Comparison of ENCODE assay signal across 9 mouse cellular contexts in the genomic region with DNA sequence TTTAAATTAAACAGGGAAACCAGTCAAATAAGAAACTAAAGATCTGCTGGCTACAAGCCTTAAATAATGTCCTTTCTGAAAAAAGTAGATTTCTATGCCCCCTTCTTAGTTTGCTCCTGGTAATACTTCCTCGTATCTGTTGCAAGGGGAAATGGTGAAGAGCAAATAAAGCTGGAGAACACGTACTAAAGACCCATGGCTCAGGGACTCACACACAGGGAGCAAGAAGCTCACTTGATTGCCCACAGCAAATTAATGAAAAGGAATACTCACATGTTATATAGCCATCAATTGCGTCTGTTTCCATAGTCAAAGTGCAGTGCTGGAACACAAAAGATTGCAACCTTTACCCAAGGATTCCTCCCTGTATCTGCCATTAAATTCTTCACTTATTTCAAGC. TPM values are rescaled to one million over a fixed set of nuclear protein-coding genes. Genes with fewer than 3 reads are reported as not detected.
DNase-seq lines count a peak whose midpoint lies in the region; ATAC-seq and TF ChIP-seq lines count a peak whose summit lies in the region.
"Had no signal": no experiment of that assay in that cellular context is flagged by ENCODE, and none has a peak within 500 bp of the region (broad histone marks: within the 10 kb centered on the region; RNA-seq: fewer than 3 reads in every experiment).

No protein-coding gene starts in this region.

- no peak for DNase-seq in forebrain, embryonic 14.5 days (ENCODE audit: low spot score)
- DNase-seq in forebrain, postnatal 0 days: no peak
- DNase-seq in lung, postnatal 0 days (ENCODE audit: low spot score): no peak
- DNase-seq in lung, postnatal 36 days: no peak
- DNase-seq in adrenal gland, postnatal 36 days: no peak
- no peak for DNase-seq in adipocyte (ENCODE audit: low spot score)
- DNase-seq: kidney, postnatal 25 days had no signal

- H3K9me3 ChIP-seq in forebrain, embryonic 14.5 days (replicated peaks; ENCODE audit: control insufficient read depth, low read length): no peaks in the 10 kb centered on the region
- H3K9me3 ChIP-seq in forebrain, postnatal 0 days (ENCODE audit: low read length): no peaks in the 10 kb centered on the region
- H3K9me3 ChIP-seq in lung, postnatal 0 days (ENCODE audit: low read length): no peaks in the 10 kb centered on the region
- no peaks in the 10 kb centered on the region for H3K9me3 ChIP-seq in hindbrain, embryonic 16.5 days (ENCODE audit: control insufficient read depth, low read length)
- no peaks in the 10 kb centered on the region for H3K9me3 ChIP-seq in neural tube, embryonic 14.5 days (ENCODE audit: control insufficient read depth, low read length)

- no peaks in the 10 kb centered on the region for H3K27me3 ChIP-seq in forebrain, embryonic 14.5 days (replicated peaks; ENCODE audit: control insufficient read depth, insufficient read depth, low read length)
- H3K27me3 ChIP-seq in forebrain, postnatal 0 days (ENCODE audit: insufficient read depth, low read length): no peaks in the 10 kb centered on the region; the same call in 1 of the 2 replicates
- H3K27me3 ChIP-seq in lung, postnatal 0 days (replicated peaks; ENCODE audit: insufficient read depth, low read length): no peaks in the 10 kb centered on the region
- no peaks in the 10 kb centered on the region for H3K27me3 ChIP-seq in hindbrain, embryonic 16.5 days (replicated peaks; ENCODE audit: control insufficient read depth, insufficient read depth, low read length)
- H3K27me3 ChIP-seq in neural tube, embryonic 14.5 days (ENCODE audit: control insufficient read depth, insufficient read depth, low read length): no peaks in the 10 kb centered on the region

- WGBS in forebrain, embryonic 14.5 days: 71% methylated on average over 3 of the region's 3 CpGs
- WGBS in forebrain, postnatal 0 days: 71% methylated on average over 3 of the region's 3 CpGs
- 50% methylated on average over 3 of the region's 3 CpGs for WGBS in lung, postnatal 0 days
- WGBS in hindbrain, embryonic 16.5 days: 66% methylated on average over 3 of the region's 3 CpGs
- 52% methylated on average over 3 of the region's 3 CpGs for WGBS in neural tube, embryonic 14.5 days

- no peak for TF ChIP-seq EP300 in lung, postnatal 0 days (IDR thresholded peaks at IDR 0.05)

- no peak overlapping the region for H3K4me3 ChIP-seq in forebrain, embryonic 14.5 days (ENCODE audit: low read depth, low read length)
- no peak overlapping the region for H3K4me3 ChIP-seq in forebrain, postnatal 0 days (ENCODE audit: low read depth, low read length)
- H3K4me3 ChIP-seq in lung, postnatal 0 days (ENCODE audit: low read depth, low read length): no peak overlapping the region
- H3K4me3 ChIP-seq in hindbrain, embryonic 16.5 days (ENCODE audit: low read length): no peak overlapping the region
- H3K4me3 ChIP-seq in neural tube, embryonic 14.5 days (ENCODE audit: low read depth, low read length): no peak overlapping the region

- no peak for ATAC-seq in forebrain, embryonic 14.5 days
- ATAC-seq in forebrain, postnatal 0 days: no peak
- ATAC-seq in lung, postnatal 0 days: no peak
- no peak for ATAC-seq in hindbrain, embryonic 16.5 days
- no peak for ATAC-seq in neural tube, embryonic 14.5 days (ENCODE audit: low read depth)

- H3K4me2 ChIP-seq in forebrain, embryonic 14.5 days (ENCODE audit: low read length): peak overlapping the region; percentile 18; the same call in 1 of the 2 replicates
- no peak overlapping the region for H3K4me2 ChIP-seq in forebrain, postnatal 0 days (ENCODE audit: low read depth)
- 0 out of 2 replicates have a peak overlapping the region, but pooled peaks have one; percentile 12 for H3K4me2 ChIP-seq in lung, postnatal 0 days (replicated peaks; ENCODE audit: low read depth, low read length)
- H3K4me2 ChIP-seq in hindbrain, embryonic 16.5 days (ENCODE audit: low read length): peak overlapping the region; percentile 71; the same call in 1 of the 2 replicates
- H3K4me2 ChIP-seq in neural tube, embryonic 14.5 days (ENCODE audit: low read depth, low read length): 0 out of 2 replicates have a peak overlapping the region, but pooled peaks have one; percentile 86

- H3K9ac ChIP-seq in forebrain, embryonic 14.5 days (ENCODE audit: low read length): no peak overlapping the region
- H3K9ac ChIP-seq in forebrain, postnatal 0 days: no peak overlapping the region
- H3K9ac ChIP-seq in lung, postnatal 0 days (replicated peaks; ENCODE audit: low read depth): no peak overlapping the region
- no peak overlapping the region for H3K9ac ChIP-seq in hindbrain, embryonic 16.5 days (ENCODE audit: low read depth, low read length)
- no peak overlapping the region for H3K9ac ChIP-seq in neural tube, embryonic 14.5 days (replicated peaks; ENCODE audit: low read depth, low read length)

- TF ChIP-seq CTCF in forebrain, postnatal 0 days (IDR thresholded peaks at IDR 0.05; ENCODE audit: low read depth): no peak
- no peak for TF ChIP-seq CTCF in lung, postnatal 0 days (IDR thresholded peaks at IDR 0.05)

- H3K4me1 ChIP-seq in forebrain, embryonic 14.5 days (ENCODE audit: control insufficient read depth, insufficient read depth, low read length): 0 out of 2 replicates have a peak, but pooled peaks cover 2% of the 10 kb centered on the region
- H3K4me1 ChIP-seq in forebrain, postnatal 0 days (ENCODE audit: insufficient read depth): no peaks in the 10 kb centered on the region; the same call in 1 of the 2 replicates
- H3K4me1 ChIP-seq in lung, postnatal 0 days (ENCODE audit: insufficient read depth, low read depth, low read length): no peaks in the 10 kb centered on the region
- H3K4me1 ChIP-seq in hindbrain, embryonic 16.5 days (ENCODE audit: control insufficient read depth, insufficient read depth, low read depth, low read length): no peaks in the 10 kb centered on the region; the same call in 1 of the 2 replicates
- H3K4me1 ChIP-seq in neural tube, embryonic 14.5 days (ENCODE audit: control insufficient read depth, insufficient read depth, low read length): no peaks in the 10 kb centered on the region

- no peaks in the 10 kb centered on the region for H3K36me3 ChIP-seq in forebrain, embryonic 14.5 days (ENCODE audit: control insufficient read depth, insufficient read depth, low read length)
- H3K36me3 ChIP-seq in forebrain, postnatal 0 days (ENCODE audit: insufficient read depth): no peaks in the 10 kb centered on the region
- no peaks in the 10 kb centered on the region for H3K36me3 ChIP-seq in lung, postnatal 0 days (ENCODE audit: insufficient read depth, low read length)
- H3K36me3 ChIP-seq in hindbrain, embryonic 16.5 days (ENCODE audit: control insufficient read depth, insufficient read depth, low read length): no peaks in the 10 kb centered on the region
- H3K36me3 ChIP-seq in neural tube, embryonic 14.5 days (ENCODE audit: control insufficient read depth, insufficient read depth, low read length): no peaks in the 10 kb centered on the region

- H3K27ac ChIP-seq in forebrain, embryonic 14.5 days (ENCODE audit: low read depth, low read length): no peak overlapping the region
- H3K27ac ChIP-seq in forebrain, postnatal 0 days (ENCODE audit: low read depth, low read length): no peak overlapping the region
- no peak overlapping the region for H3K27ac ChIP-seq in lung, postnatal 0 days (ENCODE audit: low read length)
- no peak overlapping the region for H3K27ac ChIP-seq in hindbrain, embryonic 16.5 days (ENCODE audit: low read depth, low read length)
- H3K27ac ChIP-seq in neural tube, embryonic 14.5 days (ENCODE audit: low read depth, low read length): no peak overlapping the region

RNA-seq across cellular contexts. Expression of a gene that starts 3.2 kb away (rescaled TPM):
- polyA plus RNA-seq in forebrain, embryonic 14.5 days (2014; fragmentation: Nextera tagmentation; extraction: Ambion mirVana): 1.7 and 3.3 TPM in 2 replicates
- 6.5 and 7.3 TPM in 2 replicates for total RNA-seq in forebrain, postnatal 0 days (2014; rRNA removed)
- 0.72 and 1.8 TPM in 2 replicates for polyA plus RNA-seq in forebrain, postnatal 0 days (2015; fragmentation: Nextera tagmentation; extraction: Ambion mirVana)
- 0.88 and 1.5 TPM in 2 replicates for polyA plus RNA-seq in lung, postnatal 0 days (2015; fragmentation: Nextera tagmentation; extraction: Ambion mirVana)
- polyA plus RNA-seq in hindbrain, embryonic 16.5 days (2015; fragmentation: Nextera tagmentation; extraction: Ambion mirVana): 2.9 and 3.8 TPM in 2 replicates
- 4.8 and 6.0 TPM in 2 replicates for polyA plus RNA-seq in neural tube, embryonic 14.5 days (2014; fragmentation: Nextera tagmentation; extraction: Ambion mirVana)
- 10 to 100 TPM in 1 of 2 experiments, 1 to 10 TPM in 1; 8.9 to 10.5 TPM for total RNA-seq in adrenal gland, postnatal 36 days (2021)
